Mouse (Mus musculus) spleen, adult 2 months (tissue): ENCODE data around the gene Zfp148. TPM values are rescaled to one million over a fixed set of nuclear protein-coding genes. Genes with fewer than 3 reads are reported as not detected.
"Not testable (repeated sequence)": the region's sequence is repeated elsewhere in the genome, so short reads cannot be mapped to it uniquely, and the experiment has no call there.

Experiments used
- DNase-seq, 2 experiments: peaks; one replicate each; pipeline versions ENCODE4 v3.0.0 to v3.0.0-alpha.2; 2012 to 2021; ENCODE audit warnings: low spot score in 2 of 2, low read depth in 1 of 2
- H3K27ac ChIP-seq: fragments of 200-500 bp; 2 replicates; pipeline ENCODE4 v1.5.1; 2012; ENCODE audit warnings: low read length, inconsistent platforms; ENCODE audit not compliant: insufficient read depth
- H3K27me3 ChIP-seq: fragments of 200-500 bp; 2 replicates; pipeline ENCODE4 v1.6.1; 2012; ENCODE audit warnings: mild to moderate bottlenecking, moderate library complexity, low read length, inconsistent platforms; ENCODE audit not compliant: control insufficient read depth, insufficient read depth
- H3K36me3 ChIP-seq: fragments of 200-500 bp; 2 replicates; pipeline ENCODE4 v1.6.1; 2012; ENCODE audit warnings: mild to moderate bottlenecking, low read length, inconsistent platforms; ENCODE audit not compliant: control insufficient read depth, insufficient read depth
- H3K4me1 ChIP-seq: fragments of 200-500 bp; 2 replicates; pipeline ENCODE4 v1.6.1; 2011; ENCODE audit warnings: inconsistent platforms; ENCODE audit not compliant: control insufficient read depth, insufficient read depth, insufficient read length
- H3K4me3 ChIP-seq: fragments of 200-500 bp; 2 replicates; pipeline ENCODE4 v1.5.1; 2011; ENCODE audit warnings: mild to moderate bottlenecking, inconsistent platforms; ENCODE audit not compliant: insufficient read depth, insufficient read length; ENCODE audit errors: extremely low read depth
- CTCF ChIP-seq: fragments of 200-500 bp; IDR thresholded peaks from 2 replicates; pipeline ENCODE4 v1.5.1; 2011; ENCODE audit warnings: mild to moderate bottlenecking, inconsistent platforms; ENCODE audit not compliant: insufficient read depth, insufficient read length, insufficient replicate concordance; ENCODE audit errors: extremely low read depth
- POLR2A ChIP-seq: fragments of 200-500 bp; IDR thresholded peaks from 2 replicates; pipeline ENCODE4 v1.6.1; 2011; ENCODE audit warnings: low read depth, low read length, inconsistent platforms
- WGBS: fragments of 180-500 bp; shearing (Covaris S2); methylation state at CpG from one replicate; pipeline ENCODE4 v1.1.7; 2018; 5-methylcytosine and 5-hydroxymethylcytosine counted together
- polyA plus RNA-seq: library from polyadenylated mRNA; depleted of rRNA; stranded (reverse); fragments of >200 nt; gene quantifications from 2 replicates; pipeline ENCODE4 v1.2.3, GENCODE M21; 2012

Gene Zfp148
- polyA plus RNA-seq, 1 experiment, result 5.0 TPM

- H3K27me3 ChIP-seq, result no peaks in the 10 kb centered on the region
- no peak overlapping the region for H3K27ac ChIP-seq
- TF ChIP-seq CTCF (no peak), POLR2A (no peak)
- H3K4me1 ChIP-seq, result no peaks in the 10 kb centered on the region; the same call in 1 of the 2 replicates
- no peak for DNase-seq
- H3K4me3 ChIP-seq, result no peak overlapping the region
- H3K36me3 ChIP-seq, result peaks cover 8% of the 10 kb centered on the region; the same call in 1 of the 2 replicates
Observed at GRCm38 (mm10) chr16:33469973-33470372, 89.3 kb downstream of the Zfp148 start.

- Histone ChIP-seq H3K27ac (no peak overlapping the region), H3K4me1 (no peaks in the 10 kb centered on the region), H3K27me3 (no peaks in the 10 kb centered on the region), H3K36me3 (peaks cover 4% of the 10 kb centered on the region; the same call in 1 of the 2 replicates), H3K4me3 (no peak overlapping the region)
- WGBS, result 61% methylated on average over 6 of the region's 6 CpGs
- TF ChIP-seq POLR2A, result no peak
- TF ChIP-seq CTCF, result no peak
- DNase-seq, result no peak
Observed at GRCm38 (mm10) chr16:33474381-33474780, 93.7 kb downstream of the Zfp148 start.

- no peaks in the 10 kb centered on the region for H3K4me1 ChIP-seq
- TF ChIP-seq POLR2A (no peak), CTCF (no peak)
- H3K27me3 ChIP-seq, result no peaks in the 10 kb centered on the region
- no peak for DNase-seq
- H3K27ac ChIP-seq, result no peak overlapping the region
- H3K4me3 ChIP-seq, result no peak overlapping the region
- peaks cover 1% of the 10 kb centered on the region; the same call in 1 of the 2 replicates for H3K36me3 ChIP-seq
Observed at GRCm38 (mm10) chr16:33479926-33480325, 99.3 kb downstream of the Zfp148 start.

GRCm38 (mm10) chr16:33481148-33481547 is 100.5 kb downstream of the Zfp148 start:
- peak in 1 of 2 experiments; percentile 32 for DNase-seq
- TF ChIP-seq CTCF (peak; percentile 14; the same call in 1 of the 2 replicates), POLR2A (no peak)
- no peaks in the 10 kb centered on the region for H3K4me1 ChIP-seq
- no peaks in the 10 kb centered on the region for H3K27me3 ChIP-seq
- no peak overlapping the region for H3K27ac ChIP-seq
- H3K4me3 ChIP-seq, result no peak overlapping the region
- H3K36me3 ChIP-seq, result peaks cover 4% of the 10 kb centered on the region
- 96% methylated on average over 2 of the region's 2 CpGs for WGBS

- WGBS, result 91% methylated on average over 3 of the region's 3 CpGs
- TF ChIP-seq POLR2A, result no peak
- no peak for TF ChIP-seq CTCF
- H3K36me3 ChIP-seq, result peaks cover 4% of the 10 kb centered on the region
- DNase-seq, result no peak
- H3K4me1 ChIP-seq, result no peaks in the 10 kb centered on the region
- H3K27me3 ChIP-seq, result no peaks in the 10 kb centered on the region
- H3K27ac ChIP-seq, result no peak overlapping the region
- no peak overlapping the region for H3K4me3 ChIP-seq
Observed at GRCm38 (mm10) chr16:33482309-33482708, 101.7 kb downstream of the Zfp148 start.

- WGBS, result 97% methylated on average over 4 of the region's 4 CpGs
- DNase-seq, result no peak
- no peak for TF ChIP-seq POLR2A
- no peak for TF ChIP-seq CTCF
- Histone ChIP-seq H3K27me3 (no peaks in the 10 kb centered on the region), H3K36me3 (peaks cover 10% of the 10 kb centered on the region), H3K4me1 (no peaks in the 10 kb centered on the region), H3K4me3 (no peak overlapping the region), H3K27ac (no peak overlapping the region)
Observed at GRCm38 (mm10) chr16:33487709-33488108, 107.1 kb downstream of the Zfp148 start.

- H3K4me1 ChIP-seq, result no peaks in the 10 kb centered on the region
- WGBS, result 90% methylated on average over 4 of the region's 4 CpGs
- no peaks in the 10 kb centered on the region for H3K27me3 ChIP-seq
- H3K4me3 ChIP-seq, result no peak overlapping the region
- DNase-seq, result no peak
- TF ChIP-seq POLR2A (no peak), CTCF (no peak)
- H3K27ac ChIP-seq, result no peak overlapping the region
- H3K36me3 ChIP-seq, result peaks cover 15% of the 10 kb centered on the region
Observed at GRCm38 (mm10) chr16:33494374-33494773, 113.7 kb downstream of the Zfp148 start.

- no peaks in the 10 kb centered on the region for H3K4me1 ChIP-seq
- peaks cover 3% of the 10 kb centered on the region for H3K36me3 ChIP-seq
- TF ChIP-seq POLR2A (no peak), CTCF (no peak)
- no peak overlapping the region for H3K4me3 ChIP-seq
- no peak for DNase-seq
- no peaks in the 10 kb centered on the region; the same call in 1 of the 2 replicates for H3K27me3 ChIP-seq
- 86% methylated on average over 4 of the region's 4 CpGs for WGBS
- H3K27ac ChIP-seq, result no peak overlapping the region
Observed at GRCm38 (mm10) chr16:33508082-33508481, 127.4 kb downstream of the Zfp148 start.

GRCm38 (mm10) chr16:33509231-33509630 is 128.6 kb downstream of the Zfp148 start:
- H3K27ac ChIP-seq, H3K36me3 ChIP-seq, DNase-seq, H3K27me3 ChIP-seq, H3K4me1 ChIP-seq, H3K4me3 ChIP-seq: not testable (repeated sequence)
- 84% methylated on average over 2 of the region's 2 CpGs for WGBS

- H3K4me3 ChIP-seq, H3K4me1 ChIP-seq, DNase-seq, H3K36me3 ChIP-seq, H3K27ac ChIP-seq, H3K27me3 ChIP-seq: not testable (repeated sequence)
- WGBS, result 94% methylated on average over 4 of the region's 4 CpGs
Observed at GRCm38 (mm10) chr16:33510856-33511255, 130.2 kb downstream of the Zfp148 start.
